ENCODE assay signal across 21 mouse cellular contexts in the genomic region with DNA sequence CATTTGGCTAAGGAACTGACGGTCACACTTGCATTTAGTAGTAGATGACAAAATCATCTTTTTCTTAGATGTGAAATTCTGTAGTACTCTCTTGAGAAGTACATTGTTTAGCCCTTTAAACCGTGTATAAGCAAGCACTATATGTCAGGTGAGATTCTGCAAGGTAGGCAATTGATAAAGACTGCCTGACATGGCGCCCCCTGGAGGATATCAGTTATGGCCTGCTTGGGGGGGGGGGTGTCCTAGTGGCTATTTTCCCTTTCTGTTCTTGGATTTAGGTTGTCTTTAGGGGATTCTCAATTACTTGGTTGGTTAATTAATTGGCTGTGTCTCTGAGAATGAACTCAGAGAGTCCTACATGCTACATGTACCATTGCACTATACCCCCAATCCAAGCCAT. TPM values are rescaled to one million over a fixed set of nuclear protein-coding genes. Genes with fewer than 3 reads are reported as not detected.
A peak's percentile ranks its signal among the peaks of the same experiment; 100 is the strongest.
DNase-seq lines count a peak whose midpoint lies in the region; ATAC-seq and TF ChIP-seq lines count a peak whose summit lies in the region.
"Had no signal": no experiment of that assay in that cellular context is flagged by ENCODE, and none has a peak within 500 bp of the region (broad histone marks: within the 10 kb centered on the region; RNA-seq: fewer than 3 reads in every experiment).

No protein-coding gene starts in this region.

- no peak for ATAC-seq in heart, postnatal 0 days (ENCODE audit: insufficient read depth, low read depth)
- no peak for ATAC-seq in liver, embryonic 14.5 days (ENCODE audit: insufficient read depth)
- no peak for ATAC-seq in liver, embryonic 11.5 days (replicated peaks; ENCODE audit: low FRiP score)
- ATAC-seq in neural tube, embryonic 15.5 days (ENCODE audit: low FRiP score): no peak

- peak overlapping the region; percentile 86 for H3K27ac ChIP-seq in heart, postnatal 0 days (ENCODE audit: low read depth)
- H3K27ac ChIP-seq in liver, embryonic 14.5 days: no peak overlapping the region
- no peak overlapping the region for H3K27ac ChIP-seq in liver, embryonic 11.5 days (ENCODE audit: low read depth, low read length)
- peak overlapping the region; percentile 66; the same call in 1 of the 2 replicates for H3K27ac ChIP-seq in neural tube, embryonic 15.5 days (replicated peaks)
- H3K27ac ChIP-seq: embryonic facial prominence, embryonic 10.5 days; limb, embryonic 13.5 days; liver, embryonic 15.5 days had no signal

- peak; percentile 13 for TF ChIP-seq CTCF in heart, postnatal 0 days (IDR thresholded peaks at IDR 0.05; ENCODE audit: low read depth)
- TF ChIP-seq CTCF in liver, embryonic 14.5 days (IDR thresholded peaks at IDR 0.05; ENCODE audit: low read depth): 0 out of 2 replicates have a peak, but pooled peaks have one; percentile 6

- peak; percentile 66 for DNase-seq in heart, adult 11 months
- no peak for DNase-seq in heart, postnatal 10 days
- DNase-seq in heart, postnatal 0 days (ENCODE audit: low spot score): no peak
- no peak for DNase-seq in heart, adult 9 months (ENCODE audit: low spot score in 2 of 2)
- DNase-seq in liver, embryonic 14.5 days (ENCODE audit: low read depth in 3 of 3, low spot score in 3 of 3): no peak
- no peak for DNase-seq in liver, embryonic 11.5 days (ENCODE audit: low spot score)
- DNase-seq: adrenal gland, adult 2 months; cerebellum, adult 8-10 months; gastrocnemius, postnatal 14 days; kidney, adult 9 months; kidney, postnatal 4 days; lung, postnatal 14 days; midbrain, embryonic 14.5 days had no signal

- no peaks in the 10 kb centered on the region for H3K36me3 ChIP-seq in heart, postnatal 0 days (replicated peaks; ENCODE audit: control insufficient read depth, insufficient read depth, low read length)
- H3K36me3 ChIP-seq in liver, embryonic 14.5 days (replicated peaks; ENCODE audit: control insufficient read depth, insufficient read depth, low read depth): no peaks in the 10 kb centered on the region
- H3K36me3 ChIP-seq in liver, embryonic 11.5 days (ENCODE audit: control insufficient read depth, insufficient read depth, low read length): no peaks in the 10 kb centered on the region
- H3K36me3 ChIP-seq in neural tube, embryonic 15.5 days: no peaks in the 10 kb centered on the region
- H3K36me3 ChIP-seq: embryonic facial prominence, embryonic 10.5 days; limb, embryonic 13.5 days; liver, embryonic 15.5 days had no signal

- no peak overlapping the region for H3K4me3 ChIP-seq in heart, postnatal 0 days (ENCODE audit: low read depth, low read length)
- no peak overlapping the region for H3K4me3 ChIP-seq in liver, embryonic 14.5 days (ENCODE audit: insufficient read depth in 1 of 2, low read depth in 2 of 2, low read length in 2 of 2)
- no peak overlapping the region for H3K4me3 ChIP-seq in liver, embryonic 11.5 days (ENCODE audit: low read depth, low read length)
- H3K4me3 ChIP-seq in neural tube, embryonic 15.5 days (replicated peaks): no peak overlapping the region
- H3K4me3 ChIP-seq: embryonic facial prominence, embryonic 10.5 days; limb, embryonic 13.5 days; liver, embryonic 15.5 days; megakaryocyte, embryonic 14.5 days; myocyte had no signal

- no peaks in the 10 kb centered on the region for H3K27me3 ChIP-seq in heart, postnatal 0 days (ENCODE audit: control insufficient read depth, insufficient read depth, low read length)
- no peaks in the 10 kb centered on the region for H3K27me3 ChIP-seq in liver, embryonic 14.5 days (ENCODE audit: control insufficient read depth, insufficient read depth, low read length)
- H3K27me3 ChIP-seq in liver, embryonic 11.5 days (replicated peaks; ENCODE audit: control insufficient read depth, insufficient read depth, low read length): no peaks in the 10 kb centered on the region
- no peaks in the 10 kb centered on the region for H3K27me3 ChIP-seq in neural tube, embryonic 15.5 days (replicated peaks)
- H3K27me3 ChIP-seq: CH12.LX; limb, embryonic 13.5 days; liver, embryonic 15.5 days; megakaryocyte, embryonic 14.5 days had no signal

- no peak for TF ChIP-seq EP300 in heart, postnatal 0 days (IDR thresholded peaks at IDR 0.05; ENCODE audit: low read depth)
- TF ChIP-seq EP300 in liver, embryonic 14.5 days (IDR thresholded peaks at IDR 0.05; ENCODE audit: low read depth): no peak

- no peaks in the 10 kb centered on the region for H3K9me3 ChIP-seq in heart, postnatal 0 days (replicated peaks; ENCODE audit: control insufficient read depth, low read length)
- no peaks in the 10 kb centered on the region for H3K9me3 ChIP-seq in liver, embryonic 14.5 days (ENCODE audit: control insufficient read depth, low read length)
- no peaks in the 10 kb centered on the region for H3K9me3 ChIP-seq in liver, embryonic 11.5 days (ENCODE audit: control insufficient read depth, low read length)
- no peaks in the 10 kb centered on the region for H3K9me3 ChIP-seq in neural tube, embryonic 15.5 days (replicated peaks)
- H3K9me3 ChIP-seq: embryonic facial prominence, embryonic 10.5 days; limb, embryonic 13.5 days; liver, embryonic 15.5 days had no signal

- H3K4me2 ChIP-seq in heart, postnatal 0 days (ENCODE audit: low read depth, low read length): no peak overlapping the region
- H3K4me2 ChIP-seq in liver, embryonic 14.5 days (ENCODE audit: low read depth): no peak overlapping the region
- no peak overlapping the region for H3K4me2 ChIP-seq in liver, embryonic 11.5 days
- no peak overlapping the region for H3K4me2 ChIP-seq in neural tube, embryonic 15.5 days
- H3K4me2 ChIP-seq: limb, embryonic 13.5 days; liver, embryonic 15.5 days had no signal

- intact Hi-C loops in heart, postnatal 10 days (cut with DNase I): loop anchor here (5.0 kb wide), 1 partner anchor 130 kb away; no protein-coding TSS in a partner anchor

- H3K9ac ChIP-seq in heart, postnatal 0 days (replicated peaks; ENCODE audit: low read depth, low read length): no peak overlapping the region
- no peak overlapping the region for H3K9ac ChIP-seq in liver, embryonic 14.5 days (replicated peaks)
- no peak overlapping the region for H3K9ac ChIP-seq in liver, embryonic 11.5 days (ENCODE audit: low read depth, low read length)
- H3K9ac ChIP-seq in neural tube, embryonic 15.5 days (replicated peaks): no peak overlapping the region
- H3K9ac ChIP-seq: limb, embryonic 13.5 days; liver, embryonic 15.5 days had no signal

- peaks cover 57% of the 10 kb centered on the region for H3K4me1 ChIP-seq in heart, postnatal 0 days (ENCODE audit: control insufficient read depth, insufficient read depth)
- H3K4me1 ChIP-seq in liver, embryonic 14.5 days (replicated peaks; ENCODE audit: control insufficient read depth in 2 of 2, insufficient read depth in 2 of 2, low read length in 1 of 2): no peaks in the 10 kb centered on the region
- no peaks in the 10 kb centered on the region for H3K4me1 ChIP-seq in liver, embryonic 11.5 days (replicated peaks; ENCODE audit: control insufficient read depth, insufficient read depth, low read length)
- H3K4me1 ChIP-seq in neural tube, embryonic 15.5 days: peaks cover 34% of the 10 kb centered on the region
- H3K4me1 ChIP-seq: embryonic facial prominence, embryonic 10.5 days; limb, embryonic 13.5 days; liver, embryonic 15.5 days; megakaryocyte, embryonic 14.5 days had no signal

- 65% methylated on average over 3 of the region's 3 CpGs for WGBS in heart, postnatal 0 days
- WGBS in liver, embryonic 14.5 days (ENCODE audit: insufficient replicate concordance): 44% methylated on average over 3 of the region's 3 CpGs
- WGBS in liver, embryonic 11.5 days: 69% methylated on average over 3 of the region's 3 CpGs
- WGBS in neural tube, embryonic 15.5 days: 80% methylated on average over 3 of the region's 3 CpGs

RNA-seq across cellular contexts. Expression of gene Ppp1r14c, which starts 31.5 kb away (rescaled TPM):
- total RNA-seq in heart, postnatal 10 days (2021): 100 to 1,000 TPM; 252 to 325 TPM
- total RNA-seq in heart, postnatal 0 days (2014; rRNA removed; ENCODE audit: low replicate concordance): 269 and 288 TPM in 2 replicates
- 325 and 334 TPM in 2 replicates for polyA plus RNA-seq in heart, postnatal 0 days (2015; fragmentation: Nextera tagmentation; extraction: Ambion mirVana)
- polyA plus RNA-seq in liver, embryonic 14.5 days (2012; rRNA removed): 0.05 TPM in 1 of 2 replicates, not detected in the other
- 0.08 TPM in 1 of 2 replicates, not detected in the other for polyA plus RNA-seq in liver, embryonic 14.5 days (2014; fragmentation: Nextera tagmentation; extraction: Ambion mirVana)
- polyA plus RNA-seq in liver, embryonic 11.5 days (2014; fragmentation: Nextera tagmentation; extraction: Ambion mirVana): 1.9 and 3.1 TPM in 2 replicates
- 56.1 and 66.5 TPM in 2 replicates for polyA plus RNA-seq in neural tube, embryonic 15.5 days (2015; fragmentation: Nextera tagmentation; extraction: Ambion mirVana)
- total RNA-seq: CH12.LX; common myeloid progenitor, adult 5-6 weeks had no signal

Comparison
In these comparisons a context has a peak if more than half of its experiments do, and no peak if none do; other contexts are left out.
1. H3K27ac ChIP-seq: peak in heart, postnatal 0 days (single experiment) and neural tube, embryonic 15.5 days (single experiment); none in liver, embryonic 14.5 days (single experiment) and liver, embryonic 11.5 days (single experiment).
2. RNA of gene Ppp1r14c, which starts 31.5 kb away (polyA plus RNA-seq): 325 to 334 TPM in heart, postnatal 0 days and 56.1 to 66.5 TPM in neural tube, embryonic 15.5 days; 1.9 to 3.1 TPM in liver, embryonic 11.5 days and 0.05 to 0.08 TPM in liver, embryonic 14.5 days; every median in the first group is over 10 times any median in the second.